Mouse (Mus musculus) hematopoietic multipotent progenitor cell, adult 10-12 weeks (in vitro differentiated cells): Measurements from ENCODE around the gene Nuf2. TPM values are rescaled to one million over a fixed set of nuclear protein-coding genes. Genes with fewer than 3 reads are reported as not detected.

Experiments
- polyA plus RNA-seq: library from polyadenylated mRNA; stranded (reverse); fragments of >175 nt; gene quantifications from 2 replicates; pipeline ENCODE4 v1.2.3, GENCODE M21; 2012; ENCODE audit warnings: low replicate concordance

Gene Nuf2
- polyA plus RNA-seq: 0.11 and 1.1 TPM in 2 replicates

DNA sequence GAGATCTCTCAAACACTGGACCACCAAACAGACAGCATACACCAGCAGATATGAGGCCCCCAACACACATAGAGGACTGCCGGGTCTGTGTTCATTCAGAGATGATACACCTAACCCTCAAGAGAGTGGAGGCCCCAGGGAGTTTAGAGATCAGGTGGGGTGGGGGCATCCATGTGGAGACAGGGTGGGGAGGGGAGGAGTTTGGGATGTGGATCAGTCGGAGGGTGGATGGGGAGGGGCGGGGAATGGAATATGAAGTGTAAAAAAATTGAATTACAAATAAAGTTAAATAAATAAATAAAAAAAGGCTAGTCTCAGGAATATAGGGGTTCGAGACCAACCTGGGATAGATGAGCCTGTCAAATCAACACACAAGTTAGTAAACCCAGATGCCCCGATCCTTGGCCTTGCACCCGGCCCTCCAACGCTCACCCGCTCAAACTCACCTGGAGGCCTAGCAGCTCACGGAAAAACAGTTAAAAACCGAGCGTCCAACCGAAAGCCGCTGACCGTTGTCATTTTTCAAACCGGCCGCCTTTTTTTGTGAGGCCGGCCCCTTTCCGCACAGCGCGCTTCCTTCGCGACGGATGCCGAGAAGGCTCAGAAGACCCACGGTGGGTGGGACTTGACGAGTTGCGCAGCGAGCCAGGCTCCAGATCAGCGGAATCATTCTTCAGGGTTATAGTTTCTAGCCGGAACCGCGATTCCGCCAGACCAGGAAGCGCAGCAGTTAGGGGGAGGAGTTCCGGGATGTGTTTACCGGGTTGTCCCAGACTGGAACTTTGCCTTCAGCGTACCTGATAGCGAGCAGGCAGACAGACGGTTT, at the start of gene Nuf2:
Nuf2 (minus strand) TSS at position 589 of the 826 bp plus-strand sequence.

Other genes starting within 250 kb of the Nuf2 start
- gene Rgs5, start 124.0 kb upstream of the Nuf2 start, polyA plus RNA-seq: not detected in 2 replicates
- gene Rgs4, start 216.2 kb upstream of the Nuf2 start, polyA plus RNA-seq: not detected in 2 replicates